Mouse (Mus musculus) adrenal gland, postnatal 0 days (tissue): ENCODE measurements around the gene Itgb8. TPM values are rescaled to one million over a fixed set of nuclear protein-coding genes. Genes with fewer than 3 reads are reported as not detected.

Source experiments
- polyA plus RNA-seq: library from polyadenylated mRNA; unstranded; fragments of >200 nt; fragmentation: Nextera tagmentation; extraction: Ambion mirVana; gene quantifications from 2 replicates; pipeline ENCODE4 v1.2.1, GENCODE M21; 2015

The Itgb8 gene
- polyA plus RNA-seq = 2.5 and 3.9 TPM in 2 replicates

DNA sequence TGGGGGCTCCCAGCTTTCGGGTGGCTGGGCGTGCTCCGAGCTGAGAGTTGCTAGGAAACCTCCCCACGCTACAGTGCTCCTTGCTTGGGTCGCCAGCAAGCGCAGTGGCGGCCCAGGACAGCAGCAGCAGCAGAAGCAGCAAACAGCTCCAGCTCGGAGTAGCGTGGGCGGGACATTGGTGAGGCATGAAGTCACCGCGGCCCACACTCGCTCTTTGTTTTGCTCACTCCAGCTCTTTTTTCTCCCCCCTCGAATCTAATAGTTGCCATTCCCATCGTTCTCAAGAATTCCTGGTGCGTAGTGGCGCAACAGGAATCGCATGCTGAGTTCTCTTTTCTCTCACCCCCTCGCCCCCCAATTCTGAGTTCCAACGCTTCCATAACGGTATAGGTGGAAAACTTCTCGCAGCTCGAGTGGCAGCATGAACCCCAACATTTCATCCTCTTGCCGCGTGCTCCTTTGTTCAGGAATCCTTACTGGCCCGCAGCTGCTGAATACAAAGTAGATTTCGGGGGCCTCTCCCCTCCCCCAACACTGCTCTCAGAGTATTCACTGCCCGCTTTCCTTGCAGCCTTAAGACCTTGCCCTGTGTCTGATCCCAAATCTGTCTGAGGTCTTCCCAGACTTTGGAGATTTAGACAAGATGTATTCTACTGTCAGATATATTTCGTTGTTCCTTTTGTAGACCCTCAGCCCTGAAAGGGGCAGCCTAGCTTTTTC is at the start of gene Itgb8:
Itgb8 (minus strand) TSS at position 107 of the 720 bp plus-strand sequence.

Other genes with a start within 250 kb of the Itgb8 start
- gene Macc1, start 75.5 kb upstream of the Itgb8 start, polyA plus RNA-seq = 0.06 TPM in 1 of 2 replicates, not detected in the other